Mouse (Mus musculus): Measurements from ENCODE around the gene Atp6v0a4. TPM values are rescaled to one million over a fixed set of nuclear protein-coding genes. Genes with fewer than 3 reads are reported as not detected.

Gene Atp6v0a4
- polyA plus RNA-seq, 1 experiment from 2014 or later = 3.7 TPM

DNA sequence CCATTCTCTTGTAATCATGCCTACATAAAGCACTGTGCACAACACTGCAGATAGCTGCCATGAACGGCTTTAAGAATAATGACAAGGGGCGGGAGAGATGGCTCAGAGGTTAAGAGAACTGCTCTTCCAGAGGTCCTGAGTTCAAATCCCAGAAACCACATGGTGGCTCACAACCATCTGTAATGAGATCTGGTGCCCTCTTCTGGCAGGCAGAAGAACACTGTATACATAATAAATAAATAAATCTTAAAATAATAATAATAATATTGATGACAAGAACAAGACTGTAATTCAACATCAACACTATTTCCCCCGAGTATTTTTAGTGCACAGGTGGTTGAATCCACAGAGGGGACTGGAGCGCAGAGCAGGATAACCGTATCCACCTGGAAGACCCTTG lies 31.8 kb upstream of the Atp6v0a4 start:
- Histone ChIP-seq H3K27ac (ENCODE audit: low read length) (no peak overlapping the region), H3K9me3 (ENCODE audit: control insufficient read depth, low read depth, low read length) (no peaks in the 10 kb centered on the region), H3K36me3 (ENCODE audit: control insufficient read depth, insufficient read depth, low read length) (no peaks in the 10 kb centered on the region), H3K4me1 (ENCODE audit: control insufficient read depth, insufficient read depth, low read length) (no peaks in the 10 kb centered on the region), H3K4me3 (ENCODE audit: low read depth, low read length) (no peak overlapping the region), H3K27me3 (ENCODE audit: control insufficient read depth, insufficient read depth, low read length) (no peaks in the 10 kb centered on the region), H3K4me2 (replicated peaks; ENCODE audit: low read depth, low read length) (no peak overlapping the region), H3K9ac (replicated peaks; ENCODE audit: low read depth, low read length) (no peak overlapping the region)
- 91% methylated on average over 5 of the region's 5 CpGs for WGBS
- ATAC-seq (ENCODE audit: insufficient number of reproducible peaks, insufficient read depth, low FRiP score, low read depth) = no peak

DNA sequence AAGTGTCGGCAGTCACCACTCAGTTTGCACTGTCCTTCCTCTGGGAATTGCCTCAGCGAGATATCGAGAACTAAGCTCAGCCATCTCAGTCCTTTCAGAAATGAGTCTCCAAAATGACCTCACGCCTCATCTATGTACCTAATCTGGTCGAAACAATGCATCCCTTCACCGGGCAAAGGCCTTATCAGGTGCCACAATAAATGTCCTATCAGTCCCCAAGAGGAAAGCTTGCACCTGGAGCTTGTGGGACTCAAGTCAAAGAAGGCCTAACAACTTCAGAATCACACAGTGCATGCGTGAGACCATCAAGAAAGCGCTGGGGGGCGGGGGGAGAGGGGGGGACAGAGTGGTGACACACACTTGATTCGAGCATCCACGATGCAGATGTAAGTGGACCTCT lies 27.9 kb upstream of the Atp6v0a4 start:
- Histone ChIP-seq H3K27me3 (ENCODE audit: control insufficient read depth, insufficient read depth, low read length) (no peaks in the 10 kb centered on the region), H3K4me3 (ENCODE audit: low read depth, low read length) (no peak overlapping the region), H3K36me3 (ENCODE audit: control insufficient read depth, insufficient read depth, low read length) (peaks cover 13% of the 10 kb centered on the region), H3K4me2 (replicated peaks; ENCODE audit: low read depth, low read length) (no peak overlapping the region), H3K27ac (ENCODE audit: low read length) (no peak overlapping the region), H3K9ac (replicated peaks; ENCODE audit: low read depth, low read length) (no peak overlapping the region), H3K9me3 (ENCODE audit: control insufficient read depth, low read depth, low read length) (no peaks in the 10 kb centered on the region), H3K4me1 (ENCODE audit: control insufficient read depth, insufficient read depth, low read length) (no peaks in the 10 kb centered on the region)
- 69% methylated on average over 11 of the region's 11 CpGs for WGBS
- ATAC-seq (ENCODE audit: insufficient number of reproducible peaks, insufficient read depth, low FRiP score, low read depth) = no peak

DNA sequence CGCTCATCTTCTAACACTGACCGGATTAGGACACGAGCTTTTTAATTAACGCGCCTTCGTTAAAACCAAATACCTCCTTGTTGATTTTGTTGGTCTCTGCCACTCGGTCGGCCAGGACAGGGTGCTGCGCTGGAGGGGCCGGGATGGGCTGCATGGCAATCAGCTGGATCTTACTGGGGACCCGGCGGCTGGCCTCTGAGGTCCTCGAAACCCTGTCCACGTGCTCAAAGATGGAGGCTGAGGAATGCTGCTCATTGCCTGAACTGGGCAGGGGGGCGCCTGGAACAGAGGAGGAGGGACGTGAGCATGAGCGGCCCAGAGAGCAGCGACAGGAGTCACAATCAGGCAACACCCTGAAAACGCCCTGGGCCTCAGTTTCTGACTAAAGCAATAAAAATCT lies 25.1 kb upstream of the Atp6v0a4 start:
- no peak overlapping the region for H3K4me2 ChIP-seq (replicated peaks; ENCODE audit: low read depth, low read length)
- H3K4me1 ChIP-seq (ENCODE audit: control insufficient read depth, insufficient read depth, low read length) = peaks cover under 1% of the 10 kb centered on the region; the same call in 1 of the 2 replicates
- H3K9me3 ChIP-seq (ENCODE audit: control insufficient read depth, low read depth, low read length) = no peaks in the 10 kb centered on the region
- ATAC-seq (ENCODE audit: insufficient number of reproducible peaks, insufficient read depth, low FRiP score, low read depth) = no peak
- no peak overlapping the region for H3K9ac ChIP-seq (replicated peaks; ENCODE audit: low read depth, low read length)
- no peaks in the 10 kb centered on the region for H3K27me3 ChIP-seq (ENCODE audit: control insufficient read depth, insufficient read depth, low read length)
- no peak overlapping the region for H3K27ac ChIP-seq (ENCODE audit: low read length)
- WGBS = 88% methylated on average over 19 of the region's 19 CpGs
- no peak overlapping the region for H3K4me3 ChIP-seq (ENCODE audit: low read depth, low read length)
- peaks cover 20% of the 10 kb centered on the region for H3K36me3 ChIP-seq (ENCODE audit: control insufficient read depth, insufficient read depth, low read length)

DNA sequence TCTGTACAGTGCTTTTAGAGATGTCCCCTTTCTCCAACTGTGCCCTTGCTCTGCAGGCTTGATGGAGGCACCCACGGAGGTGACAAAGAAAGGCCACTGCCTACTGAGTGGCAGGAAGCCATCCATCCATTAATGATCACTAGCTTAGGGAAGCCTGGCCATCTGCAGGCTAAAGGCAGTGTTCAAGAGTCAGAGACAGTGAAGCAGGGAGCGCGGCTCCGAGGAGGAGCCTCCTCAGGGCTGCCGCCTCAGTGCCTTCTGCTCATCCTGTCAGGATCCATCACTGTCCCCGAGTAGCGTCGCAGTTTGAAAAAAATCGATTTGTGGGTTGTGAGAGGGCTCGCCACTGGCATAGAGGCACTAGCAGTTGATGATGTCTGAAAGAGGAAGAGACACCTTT lies 24.2 kb upstream of the Atp6v0a4 start:
- Histone ChIP-seq H3K27ac (ENCODE audit: low read length) (no peak overlapping the region), H3K9ac (replicated peaks; ENCODE audit: low read depth, low read length) (no peak overlapping the region), H3K4me2 (replicated peaks; ENCODE audit: low read depth, low read length) (no peak overlapping the region), H3K4me3 (ENCODE audit: low read depth, low read length) (no peak overlapping the region), H3K4me1 (ENCODE audit: control insufficient read depth, insufficient read depth, low read length) (peaks cover 8% of the 10 kb centered on the region; the same call in 1 of the 2 replicates), H3K9me3 (ENCODE audit: control insufficient read depth, low read depth, low read length) (no peaks in the 10 kb centered on the region), H3K36me3 (ENCODE audit: control insufficient read depth, insufficient read depth, low read length) (peaks cover 20% of the 10 kb centered on the region), H3K27me3 (ENCODE audit: control insufficient read depth, insufficient read depth, low read length) (no peaks in the 10 kb centered on the region)
- WGBS = 88% methylated on average over 10 of the region's 10 CpGs
- no peak for ATAC-seq (ENCODE audit: insufficient number of reproducible peaks, insufficient read depth, low FRiP score, low read depth)

DNA sequence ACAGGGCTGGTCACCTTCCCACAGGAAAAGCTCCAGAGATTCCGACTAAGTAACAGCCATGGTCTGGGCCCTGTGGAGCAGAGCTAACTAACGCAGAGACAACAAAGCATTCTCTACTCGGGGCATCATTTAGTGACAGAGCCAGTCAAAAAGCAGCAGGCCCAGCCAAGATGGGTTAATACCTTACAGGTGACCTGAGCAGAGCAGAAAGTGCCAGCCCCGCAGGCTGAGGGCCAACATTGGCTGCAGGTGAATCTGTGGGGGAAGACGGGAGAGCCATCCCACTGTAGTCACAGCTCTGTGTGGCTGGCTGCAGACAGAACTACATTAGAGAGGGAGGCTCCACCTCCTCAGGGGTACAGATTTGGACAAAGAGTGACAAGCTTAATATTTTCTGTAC lies 22.9 kb upstream of the Atp6v0a4 start:
- Histone ChIP-seq H3K4me3 (ENCODE audit: low read depth, low read length) (no peak overlapping the region), H3K27ac (ENCODE audit: low read length) (no peak overlapping the region), H3K36me3 (ENCODE audit: control insufficient read depth, insufficient read depth, low read length) (peaks cover 20% of the 10 kb centered on the region), H3K9ac (replicated peaks; ENCODE audit: low read depth, low read length) (no peak overlapping the region), H3K4me1 (ENCODE audit: control insufficient read depth, insufficient read depth, low read length) (peaks cover 8% of the 10 kb centered on the region; the same call in 1 of the 2 replicates), H3K27me3 (ENCODE audit: control insufficient read depth, insufficient read depth, low read length) (no peaks in the 10 kb centered on the region), H3K4me2 (replicated peaks; ENCODE audit: low read depth, low read length) (no peak overlapping the region), H3K9me3 (ENCODE audit: control insufficient read depth, low read depth, low read length) (no peaks in the 10 kb centered on the region)
- 86% methylated on average over 5 of the region's 5 CpGs for WGBS
- ATAC-seq (ENCODE audit: insufficient number of reproducible peaks, insufficient read depth, low FRiP score, low read depth) = no peak

DNA sequence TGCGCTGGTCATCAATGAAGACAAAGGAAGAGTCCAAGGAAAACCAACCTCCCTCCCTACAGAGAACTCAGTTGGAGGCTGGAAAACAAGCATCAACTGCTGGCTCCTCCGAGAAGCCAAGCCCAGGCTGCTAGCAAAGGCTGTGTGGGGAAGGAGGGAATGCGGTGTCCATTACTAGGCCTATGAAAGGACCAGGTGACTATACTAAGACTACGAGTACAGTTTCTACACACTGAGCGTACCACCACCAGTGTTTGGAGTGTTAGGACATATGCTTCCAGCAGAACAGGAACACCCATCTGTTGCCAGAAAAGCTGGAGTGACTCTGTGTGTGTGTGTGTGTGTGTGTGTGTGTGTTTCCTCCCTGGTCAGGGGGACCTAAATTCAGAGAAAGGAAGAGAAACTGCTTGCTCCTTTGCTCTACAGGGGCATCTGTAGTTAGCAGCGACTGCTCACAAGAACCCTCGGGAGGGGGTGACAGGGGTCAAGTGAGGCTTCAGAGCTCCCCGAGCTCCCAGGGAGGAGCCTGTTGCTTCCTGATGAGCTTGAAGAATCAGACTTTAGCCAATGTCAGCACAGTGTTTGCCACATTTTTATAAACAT lies 21.2 kb upstream of the Atp6v0a4 start:
- Histone ChIP-seq H3K27me3 (ENCODE audit: control insufficient read depth, insufficient read depth, low read length) (no peaks in the 10 kb centered on the region), H3K4me3 (ENCODE audit: low read depth, low read length) (no peak overlapping the region), H3K9me3 (ENCODE audit: control insufficient read depth, low read depth, low read length) (no peaks in the 10 kb centered on the region), H3K4me2 (replicated peaks; ENCODE audit: low read depth, low read length) (no peak overlapping the region), H3K9ac (replicated peaks; ENCODE audit: low read depth, low read length) (no peak overlapping the region), H3K4me1 (ENCODE audit: control insufficient read depth, insufficient read depth, low read length) (peaks cover 8% of the 10 kb centered on the region; the same call in 1 of the 2 replicates), H3K36me3 (ENCODE audit: control insufficient read depth, insufficient read depth, low read length) (peaks cover 20% of the 10 kb centered on the region), H3K27ac (ENCODE audit: low read length) (no peak overlapping the region)
- no peak for ATAC-seq (ENCODE audit: insufficient number of reproducible peaks, insufficient read depth, low FRiP score, low read depth)
- 72% methylated on average over 8 of the region's 8 CpGs for WGBS

DNA sequence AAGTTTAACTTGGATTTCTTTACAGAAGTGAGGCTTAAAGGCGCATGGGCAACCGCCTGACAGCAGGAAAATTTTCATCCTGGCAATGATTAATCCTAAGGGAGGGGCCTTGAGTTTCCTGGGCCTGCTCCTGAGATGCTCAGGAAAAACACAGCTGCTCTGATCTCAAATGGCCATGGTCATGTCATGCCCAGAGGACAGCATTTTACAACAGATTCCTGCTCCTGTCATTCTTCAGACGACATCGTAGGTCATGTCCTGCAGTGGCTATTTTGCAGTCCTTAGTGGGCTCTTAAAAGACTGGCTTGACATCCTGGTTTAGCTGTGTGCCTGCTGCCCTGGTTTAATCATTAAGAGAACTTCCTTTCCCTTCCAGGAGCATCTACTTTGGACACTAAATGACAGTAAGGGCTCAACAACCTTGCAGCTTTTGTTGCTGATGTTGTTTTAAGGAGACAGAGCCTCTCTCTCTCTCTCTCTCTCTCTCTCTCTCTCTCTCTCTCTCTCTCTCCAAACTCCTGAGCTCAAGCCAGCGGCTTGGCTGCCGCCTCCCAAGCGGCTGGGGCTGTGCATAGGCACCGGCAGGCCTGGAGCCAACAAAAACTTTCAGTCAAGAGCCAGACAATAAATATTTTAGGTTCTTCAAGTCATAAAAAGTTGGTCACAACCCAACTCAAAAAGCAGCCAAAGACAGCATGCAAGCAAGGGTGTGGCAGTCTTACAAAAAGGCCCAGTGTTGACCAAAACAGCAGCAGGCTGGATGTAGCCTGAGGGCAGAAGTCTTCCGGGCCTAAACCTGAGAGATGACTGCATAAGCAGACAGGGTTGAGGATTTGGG lies 20.0 kb upstream of the Atp6v0a4 start:
- Histone ChIP-seq H3K9me3 (ENCODE audit: control insufficient read depth, low read depth, low read length) (no peaks in the 10 kb centered on the region), H3K27ac (ENCODE audit: low read length) (peak overlapping the region; percentile 53; the same call in 1 of the 2 replicates), H3K27me3 (ENCODE audit: control insufficient read depth, insufficient read depth, low read length) (no peaks in the 10 kb centered on the region), H3K36me3 (ENCODE audit: control insufficient read depth, insufficient read depth, low read length) (peaks cover 20% of the 10 kb centered on the region), H3K4me3 (ENCODE audit: low read depth, low read length) (no peak overlapping the region), H3K4me2 (replicated peaks; ENCODE audit: low read depth, low read length) (no peak overlapping the region), H3K9ac (replicated peaks; ENCODE audit: low read depth, low read length) (no peak overlapping the region), H3K4me1 (ENCODE audit: control insufficient read depth, insufficient read depth, low read length) (peaks cover 8% of the 10 kb centered on the region; the same call in 1 of the 2 replicates)
- ATAC-seq (ENCODE audit: insufficient number of reproducible peaks, insufficient read depth, low FRiP score, low read depth) = peak; percentile 25; the same call in 1 of the 2 replicates
- 46% methylated on average over 9 of the region's 9 CpGs for WGBS

DNA sequence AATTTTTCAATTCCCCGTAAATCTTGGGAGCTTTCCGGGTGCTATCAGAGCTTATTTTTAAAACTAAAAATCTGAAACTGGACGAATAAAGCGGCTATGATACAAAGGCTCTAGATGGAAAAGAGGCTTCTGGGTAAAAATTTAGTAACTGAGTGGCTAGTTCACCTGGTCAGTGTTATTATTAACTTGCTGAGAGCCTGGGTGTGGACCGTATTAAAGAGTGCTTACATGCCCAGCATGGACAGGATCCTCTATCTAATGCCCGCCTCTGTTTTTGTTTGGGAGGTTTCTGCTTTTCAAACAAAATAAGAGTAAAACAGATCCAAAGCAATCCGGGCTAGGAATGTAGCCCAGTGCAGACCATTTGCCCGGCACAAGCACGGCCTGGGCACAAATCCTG lies 16.0 kb upstream of the Atp6v0a4 start:
- Histone ChIP-seq H3K36me3 (ENCODE audit: control insufficient read depth, insufficient read depth, low read length) (no peaks in the 10 kb centered on the region), H3K27ac (ENCODE audit: low read length) (no peak overlapping the region), H3K9ac (replicated peaks; ENCODE audit: low read depth, low read length) (no peak overlapping the region), H3K9me3 (ENCODE audit: control insufficient read depth, low read depth, low read length) (no peaks in the 10 kb centered on the region), H3K27me3 (ENCODE audit: control insufficient read depth, insufficient read depth, low read length) (no peaks in the 10 kb centered on the region), H3K4me1 (ENCODE audit: control insufficient read depth, insufficient read depth, low read length) (peaks cover 8% of the 10 kb centered on the region; the same call in 1 of the 2 replicates), H3K4me3 (ENCODE audit: low read depth, low read length) (no peak overlapping the region), H3K4me2 (replicated peaks; ENCODE audit: low read depth, low read length) (no peak overlapping the region)
- no peak for ATAC-seq (ENCODE audit: insufficient number of reproducible peaks, insufficient read depth, low FRiP score, low read depth)
- 89% methylated on average over 9 of the region's 9 CpGs for WGBS

Measured in stomach, embryonic 14.5 days (tissue).